Mouse (Mus musculus) kidney, postnatal 25 days (tissue): ENCODE results near the gene Hist1h2ad.

Experiments used
- DNase-seq, 2 experiments: peaks; one replicate each; pipeline ENCODE4 v3.0.0; 2021; ENCODE audit warnings: mixed read lengths in 2 of 2

Hist1h2ad gene

GRCm38 (mm10) chr13:23622861-23623450, 48.8 kb downstream of the Hist1h2ad start:
- peak; percentile 22 to 43 for DNase-seq
